Mouse (Mus musculus) small intestine, adult 2 months (tissue): ENCODE measurements around the gene Trpv4.

Experiments used
- CTCF ChIP-seq: fragments of 200-500 bp; IDR thresholded peaks from 2 replicates; pipeline ENCODE4 v1.5.1; 2012; ENCODE audit warnings: low read depth, mild to moderate bottlenecking, control low read depth, inconsistent platforms, low read length, moderate library complexity, mixed read lengths; ENCODE audit not compliant: insufficient replicate concordance, insufficient read length; ENCODE audit errors: extremely low read depth
- POLR2A ChIP-seq: fragments of 200-500 bp; IDR thresholded peaks from 2 replicates; pipeline ENCODE4 v1.6.1; 2012; ENCODE audit warnings: low read depth, mild to moderate bottlenecking, control low read depth, inconsistent platforms, low read length, moderate library complexity

- TF ChIP-seq POLR2A (no peak), CTCF (no peak)
Measured at GRCm38 (mm10) chr5:114585682-114586081, 72.5 kb downstream of the Trpv4 start.
